Mouse (Mus musculus) gonadal fat pad, adult 2 months (tissue): ENCODE data around the gene Rhcg. TPM values are rescaled to one million over a fixed set of nuclear protein-coding genes. Genes with fewer than 3 reads are reported as not detected.

Experiments
- DNase-seq: peaks from one replicate; pipeline ENCODE4 v3.0.0-alpha.2; 2012; ENCODE audit warnings: low read depth
- polyA plus RNA-seq: library from polyadenylated mRNA; depleted of rRNA; stranded (reverse); fragments of >200 nt; gene quantifications from 2 replicates; pipeline ENCODE4 v1.2.3, GENCODE M21; 2012; rRNA removed

Rhcg gene
- polyA plus RNA-seq, 1 experiment: 272 TPM

GRCm38 (mm10) chr7:79552702-79553101 lies 64.8 kb downstream of the Rhcg start:
- no peak for DNase-seq

GRCm38 (mm10) chr7:79548893-79549555 lies 68.4 kb downstream of the Rhcg start:
- DNase-seq: no peak

- DNase-seq: peak; percentile 8
Measured at GRCm38 (mm10) chr7:79547092-79547491, 70.4 kb downstream of the Rhcg start.

GRCm38 (mm10) chr7:79545066-79545400 lies 72.4 kb downstream of the Rhcg start:
- no peak for DNase-seq

- no peak for DNase-seq
Measured at GRCm38 (mm10) chr7:79544281-79545065, 73.0 kb downstream of the Rhcg start.

Other genes with a start within 250 kb of the Rhcg start
- gene Rlbp1, start 230.6 kb downstream of the Rhcg start, polyA plus RNA-seq: 0.11 TPM in 1 of 2 replicates, not detected in the other
- gene Fanci, start 225.7 kb downstream of the Rhcg start, polyA plus RNA-seq: 0.28 and 0.34 TPM in 2 replicates
- gene Polg, start 151.3 kb downstream of the Rhcg start, polyA plus RNA-seq: 40.7 and 50.3 TPM in 2 replicates
- gene Ticrr, start 42.5 kb upstream of the Rhcg start, polyA plus RNA-seq: 0.20 and 0.34 TPM in 2 replicates
- gene Kif7, start 98.1 kb upstream of the Rhcg start, polyA plus RNA-seq: 2.5 and 3.3 TPM in 2 replicates
- 1,005 and 1,059 TPM in 2 replicates for gene Plin1, start 115.2 kb upstream of the Rhcg start, polyA plus RNA-seq
- gene Pex11a, start 125.5 kb upstream of the Rhcg start, polyA plus RNA-seq: 34.3 and 44.7 TPM in 2 replicates
- gene Wdr93, start 125.5 kb upstream of the Rhcg start, polyA plus RNA-seq: 3.9 and 6.7 TPM in 2 replicates
- gene Mesp1, start 176.1 kb upstream of the Rhcg start, polyA plus RNA-seq: 0.55 and 1.4 TPM in 2 replicates
- gene Mesp2, start 193.1 kb upstream of the Rhcg start, polyA plus RNA-seq: 1.6 and 2.1 TPM in 2 replicates
- 17.6 and 22.7 TPM in 2 replicates for gene Anpep, start 243.4 kb upstream of the Rhcg start, polyA plus RNA-seq